Mouse (Mus musculus) heart, postnatal 10 days (tissue): ENCODE data around the gene Npb. TPM values are rescaled to one million over a fixed set of nuclear protein-coding genes. Genes with fewer than 3 reads are reported as not detected.

Experiments used
- DNase-seq, 2 experiments: peaks; one replicate each; pipeline ENCODE4 v3.0.0; 2021
- intact Hi-C: fragments of 180-260 bp; cut with DNase I; formaldehyde crosslinking; loops from one replicate; pipeline ENCODE4 v1.15.1; 2025
- microRNA-seq, 2 experiments: library from miRNA; unstranded; fragments of <30 nt; microRNA quantifications; one replicate each; pipeline ENCODE4 v1.2.0; 2022
- total RNA-seq, 2 experiments: library from RNA; stranded (reverse); gene quantifications; 2 replicates each; pipeline ENCODE4 v1.2.3; 2021

Gene Npb
- total RNA-seq, 2 experiments from 2014 or later = 0.55 to 0.98 TPM

GRCm38 (mm10) chr11:120657301-120657700 lies 49.0 kb downstream of the Npb start:
- DNase-seq = no peak
- intact Hi-C loops = loop anchor here (5.0 kb wide), 1 partner anchor 120 kb away; no protein-coding TSS in a partner anchor

Small RNA genes lying within 50 kb of the gene (microRNA-seq; reads per million reads assigned to microRNA genes)
- gene Mir6936 = 0 reads per million in 2 experiments

Other genes starting within 250 kb of the Npb start
- gene Fscn2, start 246.9 kb upstream of the Npb start, total RNA-seq = not detected
- 10 to 100 TPM; 21.3 to 24.3 TPM for gene Faap100, start 229.7 kb upstream of the Npb start, total RNA-seq
- gene Nploc4, start 170.8 kb upstream of the Npb start, total RNA-seq = 10 to 100 TPM; 53.9 to 59.6 TPM
- 1 to 10 TPM in 1 of 2 experiments, under 1 TPM in 1; 0.24 to 2.3 TPM for gene Tspan10, start 165.8 kb upstream of the Npb start, total RNA-seq
- gene Pde6g, start 155.0 kb upstream of the Npb start, total RNA-seq = under 1 TPM in 1 of 2 experiments, not detected in 1; 0.32 TPM
- gene Oxld1, start 150.4 kb upstream of the Npb start, total RNA-seq = 10 to 100 TPM; 33.5 to 35.2 TPM
- 1 to 10 TPM; 6.4 to 7.9 TPM for gene Ccdc137, start 150.4 kb upstream of the Npb start, total RNA-seq
- gene Arl16, start 140.9 kb upstream of the Npb start, total RNA-seq = 10 to 100 TPM; 13.6 to 16.5 TPM
- 100 to 1,000 TPM; 227 to 233 TPM for gene Mrpl12, start 123.9 kb upstream of the Npb start, total RNA-seq
- 10 to 100 TPM; 24.8 to 25.0 TPM for gene Slc25a10, start 116.6 kb upstream of the Npb start, total RNA-seq
- 1 to 10 TPM; 2.4 to 3.1 TPM for gene Gcgr, start 77.8 kb upstream of the Npb start, total RNA-seq
- gene Mcrip1, start 58.8 kb upstream of the Npb start, total RNA-seq = 10 to 100 TPM; 70.5 to 72.7 TPM
- under 1 TPM in 1 of 2 experiments, not detected in 1; 0.60 TPM for gene Ppp1r27, start 57.3 kb upstream of the Npb start, total RNA-seq
- 100 to 1,000 TPM; 306 to 311 TPM for gene P4hb, start 35.2 kb upstream of the Npb start, total RNA-seq
- gene Arhgdia, start 26.9 kb upstream of the Npb start, total RNA-seq = 100 to 1,000 TPM; 236 to 257 TPM
- gene Alyref, start 10.1 kb upstream of the Npb start, total RNA-seq = 10 to 100 TPM; 86.1 to 88.3 TPM
- 100 to 1,000 TPM in 1 of 2 experiments, 10 to 100 TPM in 1; 95.1 to 105 TPM for gene Anapc11, start 10.1 kb upstream of the Npb start, total RNA-seq
- 10 to 100 TPM; 39.7 to 45.8 TPM for gene Pcyt2, start 9.5 kb downstream of the Npb start, total RNA-seq
- 10 to 100 TPM; 11.9 to 12.5 TPM for gene Sirt7, start 16.8 kb downstream of the Npb start, total RNA-seq
- 10 to 100 TPM; 24.2 to 27.0 TPM for gene Mafg, start 25.1 kb downstream of the Npb start, total RNA-seq
- 1 to 10 TPM; 4.8 to 5.5 TPM for gene Pycr1, start 35.3 kb downstream of the Npb start, total RNA-seq
- gene Myadml2, start 39.7 kb downstream of the Npb start, total RNA-seq = 10 to 100 TPM; 38.0 to 41.6 TPM
- under 1 TPM in 1 of 2 experiments, not detected in 1; 0.12 TPM for gene Notum, start 52.7 kb downstream of the Npb start, total RNA-seq
- 10 to 100 TPM; 52.8 to 53.0 TPM for gene Aspscr1, start 64.5 kb downstream of the Npb start, total RNA-seq
- 10 to 100 TPM; 38.1 to 40.6 TPM for gene Cenpx, start 105.3 kb downstream of the Npb start, total RNA-seq
- 10 to 100 TPM in 1 of 2 experiments, 1 to 10 TPM in 1; 9.7 to 10.1 TPM for gene Lrrc45, start 105.4 kb downstream of the Npb start, total RNA-seq
- gene Rac3, start 113.0 kb downstream of the Npb start, total RNA-seq = 1 to 10 TPM; 1.4 to 1.7 TPM
- gene Dcxr, start 118.8 kb downstream of the Npb start, total RNA-seq = 1 to 10 TPM; 3.2 to 4.1 TPM
- gene Cbr2, start 123.6 kb downstream of the Npb start, total RNA-seq = 10 to 100 TPM in 1 of 2 experiments, 1 to 10 TPM in 1; 8.3 to 14.4 TPM
- 10 to 100 TPM; 20.1 to 21.0 TPM for gene Hmga1b, start 154.3 kb downstream of the Npb start, total RNA-seq
- gene Rfng, start 175.7 kb downstream of the Npb start, total RNA-seq = 10 to 100 TPM; 12.2 to 12.5 TPM
- 10 to 100 TPM; 61.7 to 69.1 TPM for gene Gps1, start 175.8 kb downstream of the Npb start, total RNA-seq
- 10 to 100 TPM; 33.1 to 34.8 TPM for gene Dus1l, start 187.9 kb downstream of the Npb start, total RNA-seq
- 10 to 100 TPM; 27.4 to 33.8 TPM for gene Fasn, start 216.1 kb downstream of the Npb start, total RNA-seq